Comparison of ENCODE assay signal across 10 mouse cellular contexts in the genomic region with DNA sequence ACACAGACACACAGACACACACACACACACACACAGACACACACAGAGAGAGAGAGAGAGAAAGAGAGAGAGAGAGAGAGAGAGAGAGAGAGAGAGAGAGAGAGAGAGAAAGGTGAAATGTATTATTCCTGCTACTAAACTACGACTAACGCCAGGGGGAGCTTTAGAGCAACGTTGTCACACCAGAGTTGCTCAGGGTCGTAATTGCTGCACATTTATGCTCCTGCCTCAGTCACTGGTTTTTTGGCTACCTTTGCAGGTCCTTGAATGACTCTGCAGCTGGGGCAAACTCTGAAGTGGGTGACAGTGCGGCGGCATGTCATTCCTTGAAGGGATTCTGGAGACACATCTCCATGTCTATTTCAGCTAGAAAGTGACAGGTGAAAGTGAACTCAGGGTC.
DNase-seq lines count a peak whose midpoint lies in the region; ATAC-seq lines count a peak whose summit lies in the region.
"Had no signal": no experiment of that assay in that cellular context is flagged by ENCODE, and none has a peak within 500 bp of the region (broad histone marks: within the 10 kb centered on the region; RNA-seq: fewer than 3 reads in every experiment).

No protein-coding gene starts in this region.

- no peaks in the 10 kb centered on the region for H3K9me3 ChIP-seq in embryonic facial prominence, embryonic 11.5 days (replicated peaks; ENCODE audit: control insufficient read depth, low read length)
- H3K9me3 ChIP-seq: heart, embryonic 13.5 days had no signal

- no peaks in the 10 kb centered on the region for H3K4me1 ChIP-seq in embryonic facial prominence, embryonic 11.5 days (ENCODE audit: control insufficient read depth, insufficient read depth, low read length)
- H3K4me1 ChIP-seq: heart, embryonic 13.5 days had no signal

- peak; percentile 62; the same call in 1 of the 2 replicates for ATAC-seq in embryonic facial prominence, embryonic 11.5 days (replicated peaks; ENCODE audit: insufficient number of reproducible peaks, low FRiP score, low TSS enrichment, low read depth)
- ATAC-seq in megakaryocyte-erythroid progenitor cell, adult 5-6 weeks (replicated peaks; ENCODE audit: low FRiP score, low TSS enrichment, poor library complexity, severe bottlenecking), result no peak

- H3K9ac ChIP-seq in embryonic facial prominence, embryonic 11.5 days (replicated peaks; ENCODE audit: low read length), result no peak overlapping the region
- H3K9ac ChIP-seq: heart, embryonic 13.5 days had no signal

- no peaks in the 10 kb centered on the region for H3K27me3 ChIP-seq in embryonic facial prominence, embryonic 11.5 days (ENCODE audit: control insufficient read depth, insufficient read depth, low read length)
- H3K27me3 ChIP-seq: heart, embryonic 13.5 days had no signal

- DNase-seq in cerebellum, postnatal 10 days, result peak; percentile 84 to 89
- DNase-seq in cerebellum, adult 9-10 months, result no peak
- DNase-seq in ovary, postnatal 14 days (ENCODE audit: low spot score), result peak; percentile 15
- DNase-seq in ovary, postnatal 36 days (ENCODE audit: low spot score), result no peak
- peak; percentile 70 for DNase-seq in embryonic facial prominence, embryonic 11.5 days (ENCODE audit: low spot score)
- DNase-seq in kidney, postnatal 36 days, result peak; percentile 9 to 64
- DNase-seq in lung, postnatal 4 days, result peak; percentile 9 to 20

- 29% methylated on average over 6 of the region's 6 CpGs for WGBS in embryonic facial prominence, embryonic 11.5 days

- no peak overlapping the region for H3K27ac ChIP-seq in embryonic facial prominence, embryonic 11.5 days (replicated peaks; ENCODE audit: low read depth, low read length)
- H3K27ac ChIP-seq: heart, embryonic 13.5 days had no signal

- H3K36me3 ChIP-seq in embryonic facial prominence, embryonic 11.5 days (replicated peaks; ENCODE audit: control insufficient read depth, insufficient read depth, low read depth, low read length), result no peaks in the 10 kb centered on the region
- H3K36me3 ChIP-seq: heart, embryonic 13.5 days had no signal

- H3K4me2 ChIP-seq in embryonic facial prominence, embryonic 11.5 days (ENCODE audit: low read depth, low read length), result no peak overlapping the region
- H3K4me2 ChIP-seq: heart, embryonic 13.5 days had no signal

- no peak overlapping the region for H3K4me3 ChIP-seq in embryonic facial prominence, embryonic 11.5 days (ENCODE audit: low read depth, low read length)
- H3K4me3 ChIP-seq: heart, embryonic 13.5 days; myocyte had no signal

Comparison
In these comparisons a context has a peak if more than half of its experiments do, and no peak if none do; other contexts are left out.
1. DNase-seq: peak in cerebellum, postnatal 10 days (2 of 2), ovary, postnatal 14 days (single experiment), embryonic facial prominence, embryonic 11.5 days (single experiment), kidney, postnatal 36 days (2 of 2) and lung, postnatal 4 days (2 of 2); none in cerebellum, adult 9-10 months (single experiment) and ovary, postnatal 36 days (single experiment).